Mouse (Mus musculus): ENCODE measurements around the gene Stard5.

Stard5 gene

DNA sequence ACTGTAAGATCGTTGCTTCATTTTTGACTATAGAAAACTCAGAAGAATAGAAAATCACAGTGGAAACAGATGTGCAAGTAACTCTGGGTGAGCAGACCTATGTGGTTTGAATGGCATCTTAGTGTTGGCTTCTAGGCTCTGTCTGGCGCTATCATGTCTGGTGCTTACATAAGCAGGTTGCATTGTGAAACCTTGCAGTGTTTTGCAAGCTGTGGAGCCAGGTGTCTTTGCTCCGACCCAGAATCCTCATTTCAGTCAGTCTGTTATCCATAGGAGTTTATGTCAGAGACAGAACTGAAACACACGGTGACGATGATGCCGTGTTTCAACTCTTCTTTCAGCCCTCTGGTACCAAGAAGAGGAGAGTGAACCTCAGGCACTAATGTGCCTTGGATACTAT, 2.1 kb downstream of the Stard5 start:
- DNase-seq (ENCODE audit: low spot score in 2 of 2), result no peak

DNA sequence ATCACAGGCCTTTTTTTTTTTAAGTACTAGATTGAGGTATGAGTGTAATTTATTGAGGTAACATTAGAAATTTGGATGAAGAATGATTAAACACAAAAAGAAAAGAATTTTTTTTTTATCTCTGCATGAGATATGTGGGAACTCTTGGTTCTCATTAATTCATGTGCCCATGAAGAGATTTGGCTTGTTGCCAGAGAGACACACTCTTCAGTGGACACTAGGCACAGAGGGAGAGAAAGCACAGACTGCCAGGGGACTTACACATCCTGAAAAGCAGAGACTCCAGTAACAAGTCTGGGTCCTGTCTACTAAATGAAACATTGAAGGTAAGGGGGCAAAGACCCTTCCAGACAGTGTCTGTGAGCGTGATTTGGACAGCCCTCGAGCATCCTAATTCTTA, 4.0 kb downstream of the Stard5 start:
- no peak for DNase-seq (ENCODE audit: low spot score in 2 of 2)

DNA sequence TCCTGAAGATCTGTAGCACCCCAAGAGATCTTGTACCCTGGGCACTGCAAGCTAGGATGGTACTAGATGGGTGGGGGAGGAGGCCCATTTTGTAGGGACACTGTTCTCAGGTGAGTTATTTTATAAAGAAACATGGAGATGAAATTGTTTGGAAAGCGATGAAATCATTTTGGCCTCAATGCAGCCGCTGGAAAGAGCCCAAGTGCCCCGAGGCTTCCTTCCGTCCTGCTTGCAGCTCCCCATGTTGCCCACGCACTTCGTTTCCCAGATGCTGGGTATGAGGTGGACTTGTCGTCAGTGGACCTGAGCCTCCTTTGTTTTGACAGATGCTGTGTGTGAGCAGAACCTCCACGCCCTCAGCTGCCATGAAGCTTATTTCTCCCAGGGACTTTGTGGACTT, 4.7 kb downstream of the Stard5 start:
- DNase-seq (ENCODE audit: low spot score in 2 of 2), result no peak

DNA sequence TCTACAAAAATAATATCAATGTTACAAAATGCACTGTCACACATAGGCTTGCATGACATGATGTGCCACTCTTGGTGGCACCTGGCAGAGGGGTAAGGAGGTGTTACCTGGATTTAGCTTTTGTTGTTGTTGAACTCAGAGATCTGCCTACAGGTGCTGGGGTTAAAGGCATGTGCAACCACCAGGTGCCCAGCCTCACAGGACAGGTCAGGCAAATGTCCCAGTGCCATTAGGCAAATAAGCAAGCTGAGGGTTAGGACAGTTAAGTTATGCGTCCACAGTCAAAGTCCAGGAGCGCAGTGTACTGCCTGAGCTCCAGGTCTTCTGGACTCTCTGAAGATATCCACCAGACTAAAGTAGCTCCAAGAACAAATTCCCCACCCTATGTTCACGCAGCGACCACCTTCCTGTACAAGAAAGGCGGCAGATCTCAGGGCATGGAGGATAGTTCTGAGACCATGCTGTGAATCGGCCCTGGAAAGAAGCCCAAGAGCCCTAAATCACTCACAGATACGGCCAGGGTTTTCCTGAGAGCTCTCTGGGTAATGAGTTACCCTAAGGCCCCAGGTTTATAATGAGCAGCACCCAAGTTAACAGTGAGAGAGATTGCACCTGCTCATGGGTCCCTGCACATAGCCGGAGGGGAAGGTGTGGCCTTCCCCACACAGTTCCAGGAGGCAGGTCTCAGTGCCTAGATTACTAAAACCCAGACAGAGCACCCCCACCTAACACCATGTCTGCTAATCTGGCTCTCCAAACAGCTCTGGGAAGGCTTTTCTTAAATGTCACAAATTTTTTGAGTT, 6.2 kb downstream of the Stard5 start:
- DNase-seq (ENCODE audit: low spot score in 2 of 2), result no peak

DNA sequence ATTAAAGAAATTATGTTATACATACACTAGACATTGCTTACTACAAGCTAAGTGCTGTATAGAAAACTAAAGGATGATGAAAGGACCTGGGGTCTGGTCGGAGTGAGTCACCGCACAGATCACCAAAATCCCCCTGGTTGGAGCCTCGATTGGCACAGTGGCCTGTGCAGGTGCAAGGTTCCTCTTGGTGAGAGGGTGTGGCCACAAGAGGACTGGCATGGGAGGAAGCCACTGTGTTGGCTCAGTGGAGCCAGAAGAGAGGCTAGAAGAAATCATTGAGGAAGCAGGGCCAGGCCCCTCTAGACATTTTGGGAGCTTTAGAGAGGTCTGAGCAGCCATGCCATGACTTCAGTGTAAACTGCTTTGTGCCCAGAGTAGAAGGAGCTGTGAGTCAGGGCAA, 7.3 kb downstream of the Stard5 start:
- no peak for DNase-seq (ENCODE audit: low spot score in 2 of 2)

DNA sequence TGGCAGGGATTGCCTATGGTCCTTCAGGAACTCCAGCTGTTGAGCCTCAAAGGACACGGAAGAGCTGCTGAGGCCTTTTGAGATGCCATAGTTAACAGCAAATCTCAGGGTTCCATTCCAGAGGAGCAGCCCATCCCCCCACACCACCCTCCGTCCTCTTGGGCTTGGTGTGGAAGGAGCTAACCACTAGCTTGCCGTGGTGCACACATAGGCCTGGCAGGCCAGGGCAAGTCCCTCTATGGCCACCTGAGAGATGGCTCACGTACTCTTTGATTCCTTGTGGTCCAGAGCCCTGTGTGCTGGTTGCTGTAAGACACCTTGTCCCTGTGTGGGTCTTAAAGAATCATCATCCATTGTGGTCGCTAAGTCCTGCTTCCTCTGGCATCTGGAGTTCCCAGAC, 8.8 kb downstream of the Stard5 start:
- no peak for DNase-seq (ENCODE audit: low spot score in 2 of 2)

DNA sequence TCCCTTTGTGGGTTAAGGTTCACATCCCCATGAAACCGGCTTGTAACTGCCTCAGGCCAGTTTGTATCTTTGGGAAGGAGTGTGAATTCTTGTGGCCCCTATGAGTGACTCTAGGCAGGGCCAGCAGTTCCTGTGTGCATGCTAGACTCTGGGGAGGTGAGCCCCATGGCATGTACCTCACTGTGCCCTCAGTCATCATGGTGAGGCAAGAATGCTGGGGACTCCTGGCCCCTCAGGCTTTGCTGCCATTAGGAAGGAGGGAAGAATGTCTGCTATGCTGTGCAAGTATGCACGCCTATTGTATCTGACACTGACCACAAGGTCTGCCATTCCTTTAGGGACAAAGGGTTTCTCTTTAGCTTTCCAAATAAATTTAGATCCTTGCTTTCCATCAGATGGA, 9.4 kb downstream of the Stard5 start:
- no peak for DNase-seq (ENCODE audit: low spot score in 2 of 2)

DNA sequence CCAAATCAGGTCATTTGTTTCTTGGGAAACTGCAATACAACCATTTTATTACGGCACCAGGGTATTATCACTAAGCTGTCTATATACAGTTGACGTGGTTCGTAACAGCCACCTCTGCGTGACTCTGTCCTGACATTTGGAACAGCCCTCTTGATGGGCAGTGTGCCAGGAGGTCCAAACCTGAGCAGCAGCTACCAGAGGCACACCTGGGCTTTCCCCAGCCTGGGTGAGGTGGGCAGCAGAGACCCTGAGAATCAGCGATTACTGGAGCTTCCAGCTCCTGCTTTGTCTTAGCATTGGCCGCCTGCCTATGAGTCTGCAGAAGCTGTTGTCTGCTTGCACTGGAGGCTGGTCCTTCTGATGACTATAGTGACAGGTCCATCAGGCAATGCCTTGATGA, 11.8 kb downstream of the Stard5 start:
- DNase-seq (ENCODE audit: low spot score in 2 of 2), result no peak

DNA sequence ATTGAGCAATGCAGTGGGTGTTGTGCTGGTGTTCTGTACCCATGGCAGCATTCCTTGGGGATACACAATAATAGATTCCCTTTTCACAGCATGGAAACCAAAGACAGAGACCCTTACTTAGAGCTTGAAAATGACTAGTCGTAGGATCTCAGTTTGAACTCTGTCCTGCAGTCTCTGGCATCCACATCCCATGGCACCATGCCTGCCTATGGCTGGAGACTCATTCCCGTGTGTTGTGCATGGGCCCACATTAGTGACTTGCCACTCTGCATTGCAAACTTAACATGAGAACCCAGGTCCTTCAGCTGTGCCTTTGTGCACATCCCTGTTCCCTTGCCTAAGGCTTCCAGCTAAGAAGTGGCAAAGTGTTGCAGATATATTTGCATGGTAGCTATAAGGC, 13.0 kb downstream of the Stard5 start:
- no peak for DNase-seq (ENCODE audit: low spot score in 2 of 2)

DNA sequence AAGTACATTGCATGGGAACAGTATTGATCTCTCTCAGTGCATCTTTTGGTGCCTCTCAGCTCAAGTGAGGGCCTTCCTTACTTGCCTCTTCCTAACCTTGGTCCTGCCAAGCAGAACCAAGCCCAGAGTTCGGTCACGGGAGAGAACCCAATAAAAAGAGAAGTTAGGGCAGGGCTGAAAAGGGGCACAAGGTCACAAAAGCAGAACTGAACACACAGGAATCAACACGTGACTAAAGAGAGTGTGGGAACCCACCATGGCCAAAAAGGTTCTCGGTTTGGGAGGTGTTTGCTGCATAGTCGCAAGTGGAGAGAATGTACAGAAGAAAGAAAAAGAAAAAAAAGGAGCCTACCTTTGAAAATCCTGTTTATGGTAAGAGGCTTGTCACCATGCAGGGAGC, 13.7 kb downstream of the Stard5 start:
- no peak for DNase-seq (ENCODE audit: low spot score in 2 of 2)

DNA sequence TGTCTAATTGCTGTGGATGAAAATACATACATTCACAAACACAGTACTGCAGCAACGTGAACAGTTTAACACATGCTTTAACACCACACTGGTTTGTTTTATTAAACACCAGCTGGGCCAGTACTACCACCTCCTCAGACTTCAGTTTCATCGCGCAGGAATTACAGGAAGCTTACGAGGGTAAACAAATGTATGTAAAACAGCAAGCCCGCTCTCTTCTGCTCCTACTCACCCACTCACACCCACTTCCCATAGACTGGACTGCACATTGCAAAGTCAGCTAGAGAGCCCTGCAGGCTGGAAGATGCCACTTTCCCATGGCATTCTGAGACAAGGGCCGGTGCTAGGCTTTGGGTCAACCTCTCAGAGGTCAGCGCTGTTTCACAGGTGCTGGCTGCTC, 17.0 kb downstream of the Stard5 start:
- DNase-seq (ENCODE audit: low spot score in 2 of 2), result no peak

DNA sequence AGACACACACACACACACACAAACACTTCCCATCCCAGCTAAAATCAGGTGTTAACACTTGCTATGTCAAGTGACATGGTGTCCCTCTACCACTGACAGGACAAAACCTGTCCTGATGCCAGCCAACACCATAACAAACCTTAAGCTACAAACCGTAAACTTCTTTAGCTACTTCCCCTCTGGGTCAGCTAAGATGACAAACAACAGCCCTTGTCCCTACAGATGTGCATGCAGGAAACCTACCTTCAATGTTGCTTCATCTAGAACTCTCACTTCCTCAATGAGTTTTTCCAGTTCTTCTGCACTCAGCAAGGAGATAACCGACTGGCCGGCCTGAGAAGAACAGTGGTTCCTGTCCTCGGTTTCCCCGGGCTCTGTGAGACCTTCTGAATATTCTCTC, 18.9 kb downstream of the Stard5 start:
- DNase-seq (ENCODE audit: low spot score in 2 of 2), result no peak

DNA sequence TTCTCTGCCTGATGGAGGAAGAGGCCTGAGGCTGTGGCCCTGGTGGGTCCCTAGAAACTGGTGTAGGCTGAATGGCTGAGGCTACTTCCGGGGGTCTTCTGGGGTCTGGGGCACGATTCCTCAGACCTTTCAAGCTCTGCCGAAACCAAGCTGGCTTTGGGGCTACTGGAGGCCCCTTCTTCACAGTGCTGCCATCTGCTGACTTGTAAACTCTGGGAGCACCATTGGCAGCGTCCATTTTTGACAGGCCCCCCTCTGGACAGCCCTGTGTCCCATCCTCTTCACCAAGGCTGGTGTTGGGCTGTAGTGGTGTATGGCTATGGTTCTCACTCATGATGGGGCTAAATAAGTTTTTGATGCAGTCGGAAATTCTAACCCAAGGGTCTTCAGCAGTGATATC, 20.7 kb downstream of the Stard5 start:
- no peak for DNase-seq (ENCODE audit: low spot score in 2 of 2)

DNA sequence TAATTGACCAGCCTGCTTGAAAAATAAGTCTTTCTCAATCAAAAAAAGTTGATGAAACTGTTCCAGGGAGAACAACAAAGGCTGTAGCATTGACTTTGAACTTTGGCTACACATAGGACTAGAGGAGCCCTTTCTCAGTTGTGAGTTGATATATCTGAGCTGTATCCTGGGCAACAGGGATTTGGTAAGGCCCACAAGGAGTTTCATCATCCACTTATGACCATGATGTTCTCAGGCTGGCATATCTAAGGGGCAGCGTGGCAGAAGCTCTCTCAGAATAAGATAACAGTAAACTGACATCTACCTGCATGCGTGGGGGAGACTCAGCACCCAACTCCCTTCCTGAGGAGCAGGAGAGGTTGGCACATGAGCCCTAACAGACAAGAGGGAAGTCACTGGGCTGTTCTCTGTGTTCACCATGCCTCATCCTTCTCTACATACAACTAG, 21.9 kb downstream of the Stard5 start:
- DNase-seq (ENCODE audit: low spot score in 2 of 2), result no peak

DNA sequence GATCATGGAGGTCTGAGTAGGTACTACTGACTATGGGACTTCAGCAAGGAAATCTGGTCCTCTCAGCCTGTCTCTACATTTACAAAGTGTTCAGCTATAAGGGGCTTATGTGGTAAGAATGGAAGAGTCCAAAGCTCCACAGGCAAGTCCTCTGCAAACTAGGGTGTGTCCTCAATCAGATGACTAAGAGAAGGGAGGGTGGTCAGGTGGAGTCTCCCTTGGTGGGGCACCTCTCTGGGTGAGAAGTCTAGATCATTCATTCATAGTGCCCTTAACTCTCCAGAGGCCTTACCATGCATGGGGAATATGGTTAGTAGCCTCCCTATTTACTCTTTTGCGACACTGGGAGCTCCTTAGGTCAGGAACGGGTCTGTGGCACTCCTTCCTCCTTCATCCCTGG, 22.4 kb downstream of the Stard5 start:
- no peak for DNase-seq (ENCODE audit: low spot score in 2 of 2)

DNA sequence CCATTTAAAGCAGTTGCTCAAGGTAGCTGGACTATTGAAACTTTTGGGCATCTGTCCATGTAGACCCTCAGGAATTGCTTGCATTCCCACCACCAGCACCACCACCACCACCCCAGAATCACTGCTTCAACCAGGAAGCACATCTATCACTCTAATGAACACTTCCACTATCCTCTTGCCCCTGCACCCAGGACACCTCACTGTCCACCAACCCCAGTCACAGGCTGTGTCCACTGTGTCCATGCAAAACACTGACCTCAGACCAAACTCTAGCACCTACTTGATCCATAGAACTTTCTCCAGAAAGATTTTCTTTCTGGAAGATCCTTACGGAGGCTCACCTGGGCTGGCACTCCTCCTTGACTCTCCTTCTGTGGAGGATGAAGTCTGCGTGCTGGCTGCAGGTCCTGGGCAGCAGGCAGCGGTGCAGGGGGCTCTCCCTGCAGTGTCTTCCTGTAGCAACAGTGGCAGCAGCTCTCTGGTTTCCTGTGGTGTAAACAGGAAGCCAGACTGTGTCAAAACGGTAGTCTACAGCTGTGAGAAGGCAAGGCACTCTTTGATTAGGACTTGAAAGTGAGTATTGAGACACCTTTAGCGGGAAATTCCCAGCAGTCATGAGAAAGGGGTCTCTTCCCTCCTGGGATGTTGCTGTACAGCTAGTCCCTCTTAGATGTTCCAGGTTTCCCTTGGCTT, 23.3 kb downstream of the Stard5 start:
- DNase-seq (ENCODE audit: low spot score in 2 of 2), result no peak

DNA sequence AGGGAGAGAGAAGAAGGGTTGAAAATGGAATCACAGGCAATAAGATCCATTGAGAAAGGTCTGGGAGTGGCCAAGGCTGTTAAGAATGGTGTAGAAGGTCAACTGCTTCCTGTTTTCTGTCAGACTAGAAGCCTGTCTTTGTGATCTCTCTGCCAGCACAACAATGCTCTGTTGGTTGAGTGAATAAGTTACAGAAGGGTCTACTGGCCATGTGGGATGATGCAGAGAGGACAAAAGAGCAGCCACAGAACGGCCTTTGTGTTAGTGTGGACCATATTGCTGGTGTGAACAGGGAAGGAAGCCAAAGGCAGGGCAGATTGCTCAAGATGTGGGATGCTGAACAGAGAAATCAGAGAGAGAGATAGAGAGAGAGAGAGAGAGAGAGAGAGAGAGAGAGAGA, 27.0 kb downstream of the Stard5 start:
- DNase-seq (ENCODE audit: low spot score in 2 of 2), result no peak

DNA sequence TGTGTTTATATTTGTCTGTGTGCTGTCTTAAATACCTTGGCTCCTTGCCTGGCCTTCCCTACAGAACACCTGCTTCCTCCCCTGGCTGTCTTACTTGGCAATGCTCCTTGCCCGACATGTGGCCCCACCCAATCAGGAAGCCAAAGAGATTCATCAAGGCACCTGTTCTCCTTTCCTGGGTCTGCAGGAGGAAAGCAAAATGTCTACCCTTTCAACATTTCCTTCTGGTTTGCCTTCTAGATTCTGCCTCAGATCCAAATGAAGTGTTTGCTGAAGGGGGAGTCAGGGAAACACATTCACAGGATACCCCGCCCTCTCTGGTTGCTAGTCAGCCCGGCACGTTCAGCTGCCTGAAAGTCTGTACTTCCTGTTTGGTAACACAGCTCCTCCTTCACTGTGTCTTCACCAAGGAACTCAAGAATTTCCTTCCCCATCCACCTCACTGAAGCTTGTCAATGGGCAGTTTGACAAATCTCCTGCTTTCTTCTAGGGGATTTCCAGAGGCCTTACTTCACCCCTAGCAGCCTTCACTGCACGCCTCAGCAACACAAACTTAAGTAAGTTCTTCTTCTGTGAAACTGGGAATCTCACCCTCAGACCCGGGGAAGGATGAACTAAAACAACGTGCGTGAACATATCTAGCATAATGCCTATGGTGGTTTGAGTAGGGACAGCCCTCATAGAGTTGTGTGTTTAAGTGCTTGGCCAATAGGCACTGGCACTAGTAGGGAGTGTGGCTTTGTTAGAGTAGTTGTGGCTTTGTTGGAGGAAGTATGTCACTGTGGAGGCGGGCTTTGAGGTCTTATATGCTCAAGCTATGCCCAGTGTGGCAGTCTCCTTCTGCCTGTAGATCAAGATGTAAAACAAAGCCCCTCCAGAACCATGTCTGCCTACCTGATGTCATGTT, 27.7 kb downstream of the Stard5 start:
- no peak for DNase-seq (ENCODE audit: low spot score in 2 of 2)

DNA sequence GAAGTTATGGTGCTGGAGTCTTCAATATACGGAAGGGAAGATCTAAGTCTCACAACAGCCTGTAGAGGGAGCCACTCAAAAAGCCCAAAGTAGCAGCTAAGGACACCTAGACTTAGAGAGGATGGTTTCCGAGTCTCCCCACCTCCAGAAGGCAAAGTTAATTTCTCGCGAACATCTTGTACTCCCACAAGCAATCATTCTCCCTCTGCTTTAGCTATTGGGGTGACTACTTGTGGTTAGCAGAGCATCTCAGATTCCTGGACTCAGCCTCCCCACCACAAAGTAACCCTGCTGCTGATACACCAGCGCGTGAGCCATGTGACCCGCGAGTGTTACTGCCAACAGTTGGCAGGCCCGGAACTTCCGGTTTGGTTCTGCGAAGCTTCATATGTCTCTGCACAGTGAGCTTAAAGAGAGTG, 28.5 kb downstream of the Stard5 start:
- DNase-seq (ENCODE audit: low spot score in 2 of 2), result no peak

DNA sequence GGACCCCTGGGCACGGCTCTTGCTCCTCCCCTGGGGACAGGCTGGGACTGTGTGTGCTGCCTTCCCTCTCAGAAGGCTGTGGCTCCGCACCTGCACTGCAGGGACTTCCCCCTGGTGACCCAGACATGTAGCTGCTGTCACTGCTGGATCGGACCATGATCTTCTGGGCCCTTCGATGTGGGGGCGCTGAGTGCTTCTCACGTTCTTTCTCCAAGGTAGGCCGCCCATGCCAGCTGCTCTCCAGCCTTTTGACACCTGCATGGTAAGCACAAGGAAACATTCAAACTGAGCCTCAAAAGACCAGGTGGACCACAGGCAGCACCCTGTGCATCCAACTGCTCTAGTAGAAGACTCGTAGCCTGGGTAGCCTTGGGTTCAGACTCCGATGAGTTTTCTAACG, 29.3 kb downstream of the Stard5 start:
- DNase-seq (ENCODE audit: low spot score in 2 of 2), result no peak

DNA sequence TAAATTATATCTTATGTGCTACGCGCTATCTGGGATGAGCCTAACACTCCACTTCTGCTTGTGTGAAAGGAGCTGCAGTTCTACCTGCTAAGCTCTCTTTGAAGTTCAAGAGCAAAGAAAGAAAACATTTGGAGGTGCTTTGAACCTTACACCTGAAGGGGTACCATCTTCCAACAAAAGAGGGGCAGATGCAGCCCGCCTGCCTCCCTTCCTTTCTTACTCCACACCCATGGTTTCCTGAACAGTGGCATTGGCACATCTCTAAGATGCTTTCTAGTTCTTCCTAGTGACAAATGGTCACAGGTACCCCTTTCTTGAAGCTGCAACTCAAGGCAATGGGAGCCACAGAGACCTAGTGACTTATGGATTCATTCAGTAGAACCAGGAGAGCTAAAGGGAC, 30.0 kb downstream of the Stard5 start:
- DNase-seq (ENCODE audit: low spot score in 2 of 2), result no peak

DNA sequence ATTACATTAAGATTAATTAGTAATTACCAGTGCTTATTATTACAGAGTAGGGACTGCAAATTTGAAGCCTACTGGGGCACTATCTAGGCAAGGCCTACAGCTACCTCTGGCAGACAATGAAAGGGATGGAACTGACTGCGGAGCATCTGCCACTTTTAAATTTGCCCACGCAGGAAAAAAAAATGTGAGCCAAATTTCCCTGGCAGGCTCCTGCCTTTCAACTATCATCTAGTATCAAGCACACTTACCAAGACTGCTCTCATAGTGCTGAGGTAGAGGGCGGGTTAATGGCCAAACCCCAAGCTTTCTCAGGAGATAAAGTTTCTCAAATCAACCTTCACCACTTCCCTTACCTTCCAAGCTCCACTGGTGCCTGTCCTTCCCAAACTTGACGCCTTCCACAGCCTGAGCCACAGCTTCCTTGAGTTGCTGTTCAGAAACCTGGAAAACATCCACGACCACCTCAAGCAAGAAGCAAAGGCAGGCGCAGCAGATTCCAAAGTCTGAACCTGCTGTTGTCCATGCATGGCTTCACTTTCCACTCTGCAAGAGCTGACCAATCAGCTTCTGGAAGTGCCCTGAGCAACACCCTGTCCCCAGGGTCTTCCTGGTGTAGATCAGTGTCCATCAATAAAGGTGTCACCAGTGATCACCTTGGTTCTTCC, 31.1 kb downstream of the Stard5 start:
- no peak for DNase-seq (ENCODE audit: low spot score in 2 of 2)

Data from urinary bladder, adult 18-20 months (tissue).